Mouse (Mus musculus): ENCODE results near the gene Neurog1. TPM values are rescaled to one million over a fixed set of nuclear protein-coding genes. Genes with fewer than 3 reads are reported as not detected.

Gene Neurog1
- total RNA-seq, 4 experiments from 2014 or later = 0.18 to 0.29 TPM; not detected in 2

DNA sequence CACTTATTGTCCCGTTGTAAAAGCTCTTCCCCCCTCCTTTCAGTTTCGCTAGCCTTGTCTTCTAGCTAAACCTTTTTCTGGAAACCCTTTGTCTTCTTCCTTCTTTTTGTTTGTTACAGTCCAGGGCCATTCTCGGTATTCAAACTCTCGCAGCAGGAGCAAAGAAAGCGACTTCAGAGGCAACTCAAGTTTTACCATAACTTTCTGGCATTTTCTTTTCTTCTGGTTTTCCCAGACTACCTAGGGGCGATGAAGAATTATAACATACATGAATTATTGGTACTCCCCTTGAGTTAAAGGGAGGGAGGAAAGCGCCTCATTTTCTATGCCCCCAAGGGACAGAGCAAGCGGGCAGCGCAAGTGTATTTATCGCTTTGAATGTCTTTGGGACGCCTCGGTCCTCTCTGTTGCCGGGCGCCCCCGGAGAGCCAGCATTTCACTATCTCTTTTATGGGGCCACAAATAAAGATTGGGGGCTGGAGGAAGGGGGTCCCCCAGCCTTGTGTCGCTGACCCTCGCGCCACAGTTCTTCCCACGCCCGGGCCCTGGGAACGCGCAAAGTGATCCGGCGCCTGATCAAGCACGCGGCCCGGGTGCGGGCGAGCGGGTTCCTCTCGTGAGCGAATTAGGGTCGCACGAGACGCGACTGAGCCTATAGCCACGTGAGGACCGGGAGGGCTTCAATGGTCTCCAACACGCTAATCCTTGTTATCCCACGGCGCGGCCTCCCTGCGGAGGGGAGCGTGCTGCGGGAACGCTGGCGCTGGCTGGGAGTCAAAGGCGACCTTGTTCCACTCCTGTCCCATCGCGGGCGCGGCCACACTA, 6.4 kb upstream of the Neurog1 start:
- DNase-seq (ENCODE audit: low spot score in 2 of 2) = no peak

DNA sequence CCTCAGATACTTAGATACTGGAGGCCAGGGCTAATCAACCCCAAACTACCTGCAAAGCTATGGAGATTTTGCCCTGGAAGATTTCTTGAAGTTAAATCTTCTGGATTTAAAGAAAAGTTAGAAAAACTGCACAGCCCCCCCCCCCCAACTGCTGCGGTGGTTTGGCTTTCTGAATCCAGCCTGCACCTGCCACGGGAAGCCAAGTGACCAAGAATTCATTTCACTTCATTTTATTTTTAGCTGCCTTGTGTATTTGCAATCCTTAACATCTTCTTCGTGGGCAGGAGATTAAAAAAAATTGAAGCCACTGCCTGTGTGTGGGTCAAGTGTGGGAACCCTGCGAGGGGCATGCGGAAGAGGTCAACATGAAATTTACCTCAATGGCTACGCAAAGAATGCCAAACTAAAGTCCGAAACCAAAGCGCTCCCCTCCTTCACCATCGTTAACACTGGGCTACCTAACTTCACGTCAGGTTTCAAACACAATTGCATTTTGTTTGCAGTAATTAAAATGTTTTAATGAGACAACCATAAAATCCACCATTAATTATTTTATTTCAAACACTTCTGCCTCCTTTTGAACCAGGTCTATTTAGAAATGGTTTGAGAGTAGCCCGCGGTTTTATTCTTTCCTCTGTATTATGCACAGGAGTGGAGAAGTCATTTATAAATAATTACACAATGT, 5.6 kb upstream of the Neurog1 start:
- no peak for DNase-seq (ENCODE audit: low spot score in 2 of 2)

DNA sequence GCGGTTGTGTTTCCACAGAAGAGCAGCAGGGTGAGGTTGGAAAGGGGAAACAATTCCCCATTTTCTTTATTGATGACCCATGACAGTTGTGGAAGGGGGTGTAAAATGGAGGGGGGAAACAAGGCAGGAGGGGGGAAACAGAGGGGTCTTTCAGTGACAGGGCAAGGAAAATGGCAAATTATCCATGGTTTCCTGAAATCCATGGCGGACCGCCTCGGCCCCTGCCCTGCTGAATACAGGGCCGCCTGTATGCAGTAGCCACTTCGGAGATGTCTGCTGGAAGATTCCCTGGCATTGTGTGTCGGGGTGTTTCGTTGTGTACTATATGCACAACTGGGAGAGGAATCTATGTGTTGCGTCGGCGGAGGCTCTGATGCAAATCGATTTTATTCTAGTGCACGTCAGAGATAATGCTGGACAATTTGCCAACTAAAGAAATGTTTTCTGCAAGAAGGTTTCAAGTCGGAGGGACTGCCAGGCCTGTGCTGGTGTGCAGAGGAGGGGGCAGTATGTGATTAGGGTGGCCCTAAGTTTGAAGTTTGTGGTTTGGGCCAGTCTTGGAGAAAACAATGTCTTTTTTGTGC, 4.8 kb upstream of the Neurog1 start:
- DNase-seq (ENCODE audit: low spot score in 2 of 2) = no peak

DNA sequence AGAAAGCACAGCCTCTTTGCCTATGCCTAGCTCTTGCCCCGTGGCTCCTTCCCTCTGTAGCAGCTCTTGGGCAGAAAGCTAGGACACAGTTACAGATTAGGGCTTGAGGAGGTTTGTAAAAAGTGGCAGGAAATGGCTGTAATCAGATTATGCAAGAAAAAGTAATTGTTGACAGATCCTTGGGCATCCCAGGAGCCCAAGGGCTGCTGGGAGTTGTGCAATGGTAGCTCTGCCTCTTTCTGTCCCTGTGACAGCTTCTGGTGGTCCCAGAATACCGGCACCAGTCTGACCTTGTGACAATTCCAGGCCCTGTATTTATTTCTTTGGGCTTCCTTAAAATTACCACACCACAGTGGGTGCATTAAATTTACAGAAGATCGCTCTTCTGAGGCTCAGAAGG, 1.4 kb upstream of the Neurog1 start:
- no peak for DNase-seq (ENCODE audit: low spot score in 2 of 2)

DNA sequence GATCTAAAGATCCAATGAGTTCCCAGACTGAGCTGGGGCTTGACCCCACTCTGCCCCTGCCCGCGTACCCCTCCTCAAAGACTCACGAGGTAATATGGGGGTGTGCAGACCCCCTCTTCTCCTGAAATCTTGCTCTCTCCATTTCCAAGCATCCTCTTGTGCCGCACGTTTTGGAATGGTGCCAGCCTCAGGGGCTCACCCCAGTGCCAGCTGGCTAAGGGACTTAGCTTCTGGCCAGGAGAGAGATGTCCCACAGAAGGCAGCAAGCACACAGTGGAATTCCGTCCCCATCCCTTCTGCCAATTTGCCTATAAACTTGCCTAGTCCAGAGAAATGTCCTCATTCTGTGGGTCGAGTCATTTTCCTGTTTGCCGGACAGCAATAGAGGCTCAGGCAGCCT, 820 bp upstream of the Neurog1 start:
- DNase-seq (ENCODE audit: low spot score in 2 of 2) = no peak

DNA sequence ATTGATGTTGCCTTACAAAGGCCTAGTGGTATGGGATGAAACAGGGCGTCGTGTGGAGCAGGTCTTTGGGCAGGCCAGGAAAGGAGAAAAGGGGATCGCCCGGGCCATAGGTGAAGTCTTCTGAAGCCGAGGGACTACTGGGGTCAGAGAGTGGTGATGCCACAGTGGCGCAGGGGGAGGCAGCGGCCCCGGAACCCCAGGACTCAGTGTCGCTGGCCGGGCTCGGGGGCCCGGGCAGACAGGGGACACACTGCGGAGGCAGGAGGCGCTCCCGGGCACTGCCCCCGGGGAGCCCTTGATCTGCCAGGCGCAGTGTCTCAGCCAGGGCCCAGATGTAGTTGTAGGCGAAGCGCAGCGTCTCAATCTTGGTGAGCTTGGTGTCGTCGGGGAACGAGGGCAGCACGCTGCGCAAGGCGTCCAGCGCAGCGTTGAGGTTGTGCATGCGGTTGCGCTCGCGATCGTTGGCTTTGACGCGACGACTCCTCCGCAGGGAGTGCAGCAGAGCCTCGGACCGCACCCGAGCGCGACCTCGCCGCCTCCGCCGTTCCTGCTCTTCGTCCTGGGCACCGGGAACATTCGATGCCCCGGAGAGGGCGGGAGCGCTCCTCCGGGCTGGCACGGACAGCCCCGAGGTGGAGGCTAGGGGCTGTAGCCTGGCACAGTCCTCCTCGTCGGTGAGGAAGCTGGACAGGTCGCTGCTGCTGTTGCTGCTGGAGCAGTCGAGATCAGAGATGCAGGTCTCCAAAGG, 613 bp downstream of the Neurog1 start:
- DNase-seq (ENCODE audit: low spot score in 2 of 2) = no peak

DNA sequence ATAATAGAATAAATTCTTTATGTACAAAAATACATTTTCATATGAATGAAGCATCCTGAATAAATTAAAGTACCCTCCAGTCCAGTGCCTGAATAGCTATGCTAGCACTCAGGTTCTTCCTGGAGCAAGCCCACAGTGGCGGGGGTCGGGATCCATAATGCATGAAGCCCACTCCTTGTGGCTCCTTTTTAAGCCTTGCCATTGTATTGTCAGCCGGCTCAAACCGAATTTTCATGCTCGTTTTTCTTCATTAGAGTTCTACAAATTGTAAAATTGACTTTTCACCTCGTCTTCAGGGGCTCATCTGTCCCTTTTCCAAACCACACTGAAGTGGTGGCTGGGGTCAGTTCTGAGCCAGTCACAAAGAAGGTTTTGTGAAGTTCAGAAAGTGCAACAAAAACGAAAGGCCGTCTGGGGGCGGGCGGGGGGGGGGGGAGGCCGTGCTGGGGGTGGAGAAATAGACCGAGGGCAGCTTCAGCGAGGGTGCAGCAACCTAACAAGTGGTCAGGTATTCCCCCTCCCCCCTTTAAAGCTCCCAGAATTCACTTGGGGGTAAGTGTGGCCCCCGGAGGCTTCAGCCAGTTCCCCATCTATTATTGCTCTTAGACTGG, 1.3 kb downstream of the Neurog1 start:
- DNase-seq (ENCODE audit: low spot score in 2 of 2) = no peak

DNA sequence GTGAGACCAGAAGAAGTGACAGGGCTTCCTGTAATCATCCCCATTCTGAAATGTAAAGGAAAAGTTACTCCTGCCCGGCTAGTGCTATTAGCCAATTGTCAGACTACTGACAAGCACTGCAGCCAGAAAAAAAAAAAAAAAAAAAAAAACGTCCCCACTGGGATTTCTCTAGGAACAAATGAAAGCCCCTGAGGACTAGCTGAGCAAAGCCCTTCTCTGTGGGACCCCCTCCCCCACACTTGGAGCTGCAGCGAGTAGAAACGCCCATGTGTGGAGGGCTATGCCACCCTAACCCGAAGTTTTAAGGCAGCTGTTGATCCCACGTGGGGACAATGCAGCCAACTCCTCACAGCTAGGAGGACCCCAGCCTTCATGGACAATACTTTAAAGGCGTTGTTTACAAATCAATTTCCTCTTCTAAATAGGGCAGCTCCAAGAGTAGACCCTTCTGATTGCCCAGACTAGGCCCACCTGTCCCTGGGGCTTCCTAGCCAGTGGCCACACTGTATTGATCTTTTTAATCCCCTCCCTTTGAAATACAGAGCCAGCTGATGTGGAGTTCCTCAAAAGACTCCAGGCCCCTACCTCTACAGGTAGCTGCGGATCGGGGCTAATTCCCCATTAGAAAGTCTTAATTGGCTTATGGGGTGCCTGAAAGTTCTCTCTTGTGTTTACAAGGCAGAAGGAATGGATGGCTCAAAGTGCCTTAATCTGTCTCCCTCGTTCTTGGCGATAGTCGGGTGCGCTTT, 2.2 kb downstream of the Neurog1 start:
- DNase-seq (ENCODE audit: low spot score in 2 of 2) = no peak

DNA sequence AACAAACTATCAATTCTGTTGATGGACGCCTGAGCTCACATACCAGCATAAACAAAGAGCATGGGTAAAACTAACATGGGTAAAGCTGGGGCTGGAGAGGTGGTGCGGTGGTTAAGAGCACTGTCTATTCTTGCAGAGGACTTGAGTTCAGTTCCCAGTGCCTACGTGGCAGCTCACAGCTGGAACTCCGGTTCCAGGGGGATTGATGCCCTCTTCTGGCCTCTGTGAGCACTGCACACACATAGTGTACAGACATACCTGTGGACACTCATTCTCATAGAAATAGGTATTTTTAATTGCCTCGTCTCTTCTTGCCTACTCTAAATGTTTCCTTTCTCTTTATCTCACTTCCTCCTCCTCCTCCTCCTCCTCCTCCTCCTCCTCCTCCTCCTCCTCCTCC, 8.9 kb downstream of the Neurog1 start:
- no peak for DNase-seq (ENCODE audit: low spot score in 2 of 2)

DNA sequence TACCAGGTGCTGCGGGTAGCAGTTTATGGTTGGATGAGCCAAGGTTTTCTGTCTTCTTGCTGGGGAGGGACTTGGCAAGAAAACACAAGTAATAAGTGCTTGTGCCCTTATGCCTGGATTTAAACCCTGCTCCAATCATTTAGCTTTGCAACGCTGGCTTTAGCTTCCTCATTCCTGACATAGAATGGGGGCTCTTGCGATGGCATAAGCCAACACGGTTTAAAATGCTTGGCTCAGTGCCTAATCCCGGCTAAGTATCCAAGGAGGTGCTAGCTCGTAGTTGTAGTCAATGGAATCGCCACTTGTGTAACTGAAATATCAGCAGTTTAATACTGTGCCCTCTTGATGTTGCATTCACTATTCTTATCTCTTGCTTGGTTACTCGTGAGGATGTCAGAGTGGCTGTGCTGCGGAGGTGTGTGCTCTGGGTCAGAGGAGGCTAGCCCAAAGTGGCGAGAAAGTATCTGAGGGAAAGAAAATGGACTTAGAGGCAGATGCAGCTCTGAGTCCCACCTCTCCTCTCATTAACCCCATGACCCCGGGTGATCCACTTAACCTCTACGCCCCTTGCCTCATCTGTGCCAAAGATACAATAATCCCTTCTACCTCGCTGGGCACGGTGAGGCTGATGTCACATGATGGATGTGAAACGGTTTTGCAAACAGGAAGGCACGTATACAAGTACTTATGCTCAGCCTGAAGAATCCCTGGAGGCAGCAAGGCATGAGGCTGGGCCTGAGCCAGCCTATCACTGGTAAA, 11.8 kb downstream of the Neurog1 start:
- DNase-seq (ENCODE audit: low spot score in 2 of 2) = no peak

DNA sequence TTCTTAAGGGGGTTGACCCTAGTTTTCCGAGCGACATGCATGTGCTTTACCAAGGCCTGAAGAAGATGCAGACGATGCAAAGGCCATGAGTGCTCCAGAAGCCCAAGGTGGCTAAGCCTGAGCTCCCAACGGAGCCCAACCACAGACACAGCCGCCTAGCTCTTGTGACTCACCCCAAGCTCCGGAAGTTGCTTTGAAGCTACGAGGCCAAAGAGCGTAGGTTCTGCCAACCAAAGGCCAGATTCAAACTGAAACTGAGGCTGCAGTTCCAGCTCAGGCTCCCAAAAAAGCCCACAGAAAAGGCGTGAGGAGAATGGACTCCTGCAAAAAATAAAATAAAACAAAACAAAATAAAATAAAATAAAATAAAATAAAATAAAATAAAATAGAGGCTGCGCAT, 14.1 kb downstream of the Neurog1 start:
- no peak for DNase-seq (ENCODE audit: low spot score in 2 of 2)

DNA sequence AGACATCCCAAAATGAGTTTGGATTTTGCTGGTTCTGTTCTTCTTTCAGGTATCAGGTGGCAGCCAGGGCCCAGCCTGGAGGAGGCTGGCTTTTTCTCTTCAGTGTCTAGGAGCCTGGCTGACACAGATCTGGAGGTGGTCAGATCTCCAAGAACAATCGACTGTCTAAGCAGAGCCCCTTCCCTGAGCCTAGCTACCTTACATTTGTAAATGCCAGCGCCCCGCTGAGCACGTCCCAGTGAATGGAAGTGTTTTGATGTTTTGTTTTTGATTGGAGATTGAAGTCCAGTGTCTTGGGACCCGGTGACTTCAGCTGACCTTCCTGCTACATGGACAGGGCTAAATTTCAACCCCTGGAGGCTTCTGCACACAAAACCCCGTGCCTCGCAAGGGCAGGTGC, 15.8 kb downstream of the Neurog1 start:
- no peak for DNase-seq (ENCODE audit: low spot score in 2 of 2)

DNA sequence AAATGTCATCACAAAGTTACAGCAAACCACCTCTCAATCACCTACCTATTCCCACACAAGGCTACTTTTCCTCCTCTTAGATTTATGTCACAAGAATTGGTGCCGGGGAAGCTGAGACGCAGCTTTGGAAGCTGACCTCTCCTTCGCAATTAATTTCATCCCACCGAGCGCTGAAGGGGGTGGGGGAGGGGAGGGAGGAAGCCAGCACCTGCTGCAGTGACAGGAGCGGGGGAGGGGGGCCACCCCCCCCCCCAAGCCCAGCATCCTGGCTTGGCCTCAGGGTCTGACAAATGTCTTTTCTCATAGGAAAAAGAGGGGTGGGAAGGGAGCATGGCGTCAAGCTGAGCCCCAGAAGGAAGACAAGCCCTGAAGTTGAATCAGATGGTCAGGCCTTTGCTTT, 23.2 kb downstream of the Neurog1 start:
- DNase-seq (ENCODE audit: low spot score in 2 of 2) = no peak

DNA sequence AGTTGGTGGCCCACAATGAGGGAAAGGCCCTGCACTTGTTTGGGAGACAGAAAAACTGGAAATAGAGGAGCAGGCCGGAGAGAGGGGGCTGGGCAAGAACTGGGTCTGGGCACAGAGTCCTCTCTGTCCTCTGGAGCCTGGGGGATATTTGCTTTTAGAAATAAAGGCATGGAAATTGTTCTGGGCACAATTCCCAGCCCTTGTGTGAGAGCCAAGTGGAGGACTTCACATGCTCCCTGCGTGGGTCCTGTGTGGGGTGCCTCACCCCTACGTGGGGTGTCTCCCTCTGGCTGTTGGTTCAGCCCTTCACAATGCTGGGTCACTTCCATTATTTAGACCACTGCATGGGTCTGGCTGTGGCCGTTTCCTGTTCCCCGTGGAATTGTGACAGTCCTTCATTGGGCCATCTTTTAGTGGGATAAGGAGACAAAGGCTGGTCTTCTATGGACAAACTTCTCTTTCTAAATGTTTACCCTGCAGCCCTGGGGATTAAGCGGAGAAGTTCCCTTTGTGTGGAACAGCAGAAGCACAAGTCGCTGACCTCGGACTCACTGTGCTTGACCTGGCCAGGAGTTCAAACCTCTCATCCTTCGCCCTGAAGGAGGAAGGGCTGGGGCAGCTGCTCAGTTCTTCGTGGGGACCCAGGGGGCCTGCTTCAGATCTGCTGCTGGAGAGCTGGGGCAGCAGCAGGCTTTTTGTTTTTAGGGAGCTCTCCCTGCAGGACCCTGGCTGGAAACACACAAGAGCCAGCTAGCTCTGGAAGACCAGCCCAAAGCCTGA, 25.6 kb downstream of the Neurog1 start:
- peak; percentile 67 to 72 for DNase-seq (ENCODE audit: low spot score in 2 of 2)

DNA sequence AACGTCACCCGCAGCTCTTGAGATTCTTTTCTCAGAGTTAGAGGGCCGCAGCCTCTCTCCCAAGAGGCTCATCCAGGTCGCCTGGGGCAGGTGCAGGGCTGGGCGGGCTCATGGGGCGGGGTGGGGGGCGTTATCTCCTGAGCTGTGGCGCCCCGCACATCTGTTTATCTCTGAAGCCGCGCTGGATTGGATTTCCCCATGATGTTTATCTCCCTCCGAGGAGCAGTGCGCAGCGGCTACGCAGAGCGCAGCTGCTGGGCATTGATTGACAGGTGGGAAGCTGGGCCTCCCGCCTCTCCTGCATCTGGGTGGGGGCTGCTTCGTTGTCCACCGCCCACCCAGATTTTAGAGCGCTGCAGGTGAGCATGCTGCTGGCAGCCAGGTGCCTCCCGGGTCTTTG, 28.3 kb downstream of the Neurog1 start:
- DNase-seq (ENCODE audit: low spot score in 2 of 2) = no peak

DNA sequence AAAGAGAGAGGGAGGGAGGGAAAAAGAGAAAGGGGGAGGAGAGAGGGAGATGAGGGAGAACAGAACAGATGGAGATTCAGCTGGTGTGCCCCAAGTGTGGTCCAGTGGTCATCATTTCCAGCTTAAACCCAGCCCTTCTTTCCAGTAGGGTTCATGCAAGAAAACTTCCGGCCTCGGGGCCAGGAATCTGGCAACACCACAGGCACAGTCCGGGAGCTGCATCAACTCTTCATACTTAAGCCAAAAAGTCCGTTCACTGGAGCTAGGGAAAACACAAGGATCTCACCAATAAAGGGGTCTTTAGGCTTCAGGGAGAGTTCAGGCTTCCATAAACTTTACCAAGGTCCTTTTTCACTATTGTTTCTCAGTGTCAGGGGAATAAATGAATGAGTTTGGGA, 29.1 kb downstream of the Neurog1 start:
- DNase-seq (ENCODE audit: low spot score in 2 of 2) = no peak

DNA sequence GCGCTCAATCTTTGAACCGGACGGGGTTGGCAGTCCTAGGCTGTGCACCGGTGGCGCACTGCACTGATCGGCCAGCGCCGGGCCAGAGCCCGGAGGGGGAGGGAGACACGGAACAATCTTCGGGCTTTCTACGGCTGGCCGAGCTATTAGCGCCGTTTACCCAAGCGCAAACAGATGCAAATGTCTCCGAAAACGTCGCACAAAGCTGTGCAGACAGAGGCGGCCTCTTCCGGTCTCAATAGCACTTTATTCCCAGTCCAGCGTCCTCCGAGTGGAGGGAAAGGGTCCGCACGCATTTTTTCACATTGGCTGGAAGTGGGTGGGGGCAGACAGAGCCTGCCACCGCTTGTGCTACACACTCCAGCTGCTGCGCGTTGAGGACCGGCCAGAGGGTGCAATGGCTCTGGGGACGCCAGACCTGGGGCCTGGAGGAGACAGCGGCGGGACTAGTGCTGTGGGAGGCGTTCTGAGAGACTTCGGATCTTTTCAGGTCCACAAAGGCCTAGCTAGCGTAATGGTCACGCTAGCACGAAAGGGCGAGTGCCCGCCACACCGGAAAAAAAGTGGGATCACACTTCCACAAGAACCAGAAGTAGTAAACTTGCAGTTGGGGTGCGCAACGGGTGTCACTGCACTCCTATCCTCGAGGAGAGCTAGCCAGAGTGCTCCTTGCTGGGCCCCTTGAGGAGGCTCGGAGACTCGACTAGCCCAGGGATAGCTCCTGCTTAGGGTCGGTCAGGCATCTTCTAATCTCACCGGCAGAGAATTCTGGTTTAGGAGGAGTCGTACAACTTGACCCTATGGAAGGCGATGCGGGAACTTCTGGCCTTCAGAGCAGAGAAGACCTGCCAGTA, 29.7 kb downstream of the Neurog1 start:
- peak; percentile 43 to 49 for DNase-seq (ENCODE audit: low spot score in 2 of 2)

All from layer of hippocampus, adult 8-10 months (tissue).